Mouse (Mus musculus) myocyte (in vitro differentiated cells): ENCODE measurements at regions not wholly inside any gene's neighbourhood (a gene's known extent, or its start where the extent isn't known, plus 50 kb on each side); places are given as distances from the start of the nearest gene placed in this dataset.

Source experiments
- H3K27me3 ChIP-seq: one replicate; pipeline ENCODE4 v1.6.1; 2011; ENCODE audit not compliant: control insufficient read depth, insufficient read depth, insufficient read length
- H3K36me3 ChIP-seq: one replicate; pipeline ENCODE4 v1.6.1; 2011; ENCODE audit not compliant: control insufficient read depth, insufficient read depth
- H3K4me2 ChIP-seq: one replicate; pipeline ENCODE4 v1.6.1; 2011; ENCODE audit warnings: low read depth, control low read depth
- H3K4me3 ChIP-seq: one replicate; pipeline ENCODE4 v1.5.1; 2011; ENCODE audit warnings: mild to moderate bottlenecking, control low read depth, moderate library complexity
- H3K79me2 ChIP-seq: one replicate; pipeline ENCODE4 v1.6.1; 2011; ENCODE audit not compliant: control insufficient read depth, insufficient read depth
- H3ac ChIP-seq: one replicate; pipeline ENCODE4 v1.6.1; 2011; ENCODE audit not compliant: control insufficient read depth, insufficient read length
- CEBPB ChIP-seq: IDR thresholded peaks from 2 replicates; pipeline ENCODE4 v1.6.1; 2011; ENCODE audit warnings: mild to moderate bottlenecking, moderate library complexity; ENCODE audit not compliant: poor library complexity, insufficient read depth, severe bottlenecking
- E2F4 ChIP-seq: IDR thresholded peaks from one replicate; pipeline ENCODE4 v1.6.1; 2011; ENCODE audit warnings: mild to moderate bottlenecking, control low read depth, moderate library complexity; ENCODE audit not compliant: insufficient read depth
- MAX ChIP-seq: IDR thresholded peaks from one replicate; pipeline ENCODE4 v1.6.1; 2011; ENCODE audit warnings: low read depth, mild to moderate bottlenecking, control low read depth
- MYOD1 ChIP-seq, 3 experiments: IDR thresholded peaks; one replicate each; pipeline ENCODE4 v1.6.1; 2011; ENCODE audit warnings: control low read depth in 2 of 3, low read depth in 2 of 3, mild to moderate bottlenecking in 2 of 3, moderate library complexity in 1 of 3; ENCODE audit not compliant: insufficient read length in 2 of 3, control insufficient read depth in 1 of 3
- MYOG ChIP-seq, 3 experiments: IDR thresholded peaks; one replicate each; pipeline ENCODE4 v1.6.1; 2011; ENCODE audit warnings: control low read depth in 2 of 3, low read depth in 2 of 3, mild to moderate bottlenecking in 2 of 3; ENCODE audit not compliant: insufficient read length in 2 of 3, control insufficient read depth in 1 of 3, insufficient read depth in 1 of 3
- POLR2A ChIP-seq: IDR thresholded peaks from one replicate; pipeline ENCODE4 v1.6.1; 2011; ENCODE audit warnings: low read depth, mild to moderate bottlenecking, control low read depth, moderate library complexity; ENCODE audit not compliant: insufficient read length
- POLR2AphosphoS2 ChIP-seq: IDR thresholded peaks from one replicate; pipeline ENCODE4 v1.6.1; 2011; ENCODE audit warnings: low read depth, control low read depth; ENCODE audit not compliant: insufficient read length
- REST ChIP-seq: IDR thresholded peaks from one replicate; pipeline ENCODE4 v1.6.1; 2011; ENCODE audit warnings: mild to moderate bottlenecking, control low read depth, moderate library complexity; ENCODE audit not compliant: insufficient read depth, insufficient read length
- SRF ChIP-seq: IDR thresholded peaks from one replicate; pipeline ENCODE4 v1.6.1; 2011; ENCODE audit warnings: low read depth; ENCODE audit not compliant: control insufficient read depth, insufficient read length
- TCF12 ChIP-seq: IDR thresholded peaks from one replicate; pipeline ENCODE4 v1.6.1; 2011; ENCODE audit warnings: mild to moderate bottlenecking, control low read depth; ENCODE audit not compliant: poor library complexity, insufficient read depth, severe bottlenecking
- TCF3 ChIP-seq: IDR thresholded peaks from one replicate; pipeline ENCODE4 v1.6.1; 2011; ENCODE audit warnings: low read depth, control low read depth; ENCODE audit not compliant: insufficient read length
- USF1 ChIP-seq: IDR thresholded peaks from one replicate; pipeline ENCODE4 v1.6.1; 2011; ENCODE audit warnings: low read depth, mild to moderate bottlenecking, control low read depth, moderate library complexity

- no peaks in the 10 kb centered on the region for H3K36me3 ChIP-seq
- no peak overlapping the region for H3ac ChIP-seq
- H3K4me2 ChIP-seq, result no peak overlapping the region
- TF ChIP-seq USF1 (no peak), E2F4 (no peak), TCF12 (no peak), REST (no peak)
- no peak overlapping the region for H3K4me3 ChIP-seq
- H3K79me2 ChIP-seq, result no peaks in the 10 kb centered on the region
- H3K27me3 ChIP-seq, result no peaks in the 10 kb centered on the region
Measured at GRCm38 (mm10) chr4:70742002-70742401, 207.2 kb upstream of the Megf9 start.

- Histone ChIP-seq H3K27me3 (no peaks in the 10 kb centered on the region), H3K79me2 (no peaks in the 10 kb centered on the region), H3K4me2 (no peak overlapping the region), H3K4me3 (no peak overlapping the region), H3ac (no peak overlapping the region), H3K36me3 (no peaks in the 10 kb centered on the region)
- TF ChIP-seq CEBPB, result no peak
- no peak for TF ChIP-seq MAX
- no peak for TF ChIP-seq E2F4
- no peak for TF ChIP-seq TCF3
Measured at GRCm38 (mm10) chr4:70741121-70741520, 206.3 kb upstream of the Megf9 start.

GRCm38 (mm10) chr4:70709126-70709689, 174.4 kb upstream of the Megf9 start:
- Histone ChIP-seq H3ac (no peak overlapping the region), H3K36me3 (no peaks in the 10 kb centered on the region), H3K4me3 (no peak overlapping the region), H3K27me3 (no peaks in the 10 kb centered on the region), H3K4me2 (no peak overlapping the region), H3K79me2 (no peaks in the 10 kb centered on the region)
- no peak for TF ChIP-seq TCF3
- no peak for TF ChIP-seq REST
- no peak for TF ChIP-seq E2F4
- no peak for TF ChIP-seq POLR2AphosphoS2
- no peak for TF ChIP-seq TCF12

- no peak for TF ChIP-seq TCF3
- TF ChIP-seq POLR2AphosphoS2, result no peak
- no peak for TF ChIP-seq MAX
- TF ChIP-seq E2F4, result no peak
- TF ChIP-seq REST, result no peak
- no peak for TF ChIP-seq CEBPB
- no peak for TF ChIP-seq USF1
- TF ChIP-seq TCF12, result no peak
- no peak for TF ChIP-seq POLR2A
- TF ChIP-seq MYOD1 (IDR thresholded peaks at IDR 0.05; ENCODE audit: control insufficient read depth in 1 of 3, insufficient read length in 2 of 3, low read depth in 2 of 3), result no peak
- TF ChIP-seq SRF, result no peak
- no peak for TF ChIP-seq MYOG (IDR thresholded peaks at IDR 0.05; ENCODE audit: control insufficient read depth in 1 of 3, insufficient read depth in 1 of 3, insufficient read length in 2 of 3, low read depth in 2 of 3)
- Histone ChIP-seq H3K27me3 (no peaks in the 10 kb centered on the region), H3K36me3 (no peaks in the 10 kb centered on the region), H3K4me3 (no peak overlapping the region), H3ac (no peak overlapping the region), H3K4me2 (no peak overlapping the region), H3K79me2 (no peaks in the 10 kb centered on the region)
Measured at GRCm38 (mm10) chr4:70705128-70705752, 170.4 kb upstream of the Megf9 start.

GRCm38 (mm10) chr4:70700894-70701293, 166.1 kb upstream of the Megf9 start:
- Histone ChIP-seq H3K4me3 (no peak overlapping the region), H3ac (no peak overlapping the region), H3K79me2 (no peaks in the 10 kb centered on the region), H3K4me2 (no peak overlapping the region), H3K36me3 (no peaks in the 10 kb centered on the region), H3K27me3 (no peaks in the 10 kb centered on the region)
- TF ChIP-seq POLR2A, result no peak
- TF ChIP-seq TCF3, result no peak
- no peak for TF ChIP-seq SRF
- TF ChIP-seq TCF12, result no peak
- TF ChIP-seq USF1, result no peak
- TF ChIP-seq REST, result no peak
- no peak for TF ChIP-seq POLR2AphosphoS2
- TF ChIP-seq E2F4, result no peak
- TF ChIP-seq CEBPB, result no peak
- TF ChIP-seq MAX, result no peak
- no peak for TF ChIP-seq MYOD1 (IDR thresholded peaks at IDR 0.05; ENCODE audit: control insufficient read depth in 1 of 3, insufficient read length in 2 of 3, low read depth in 2 of 3)
- TF ChIP-seq MYOG (IDR thresholded peaks at IDR 0.05; ENCODE audit: control insufficient read depth in 1 of 3, insufficient read depth in 1 of 3, insufficient read length in 2 of 3, low read depth in 2 of 3), result no peak
